Mouse (Mus musculus): ENCODE results near the gene Tcte2. TPM values are rescaled to one million over a fixed set of nuclear protein-coding genes. Genes with fewer than 3 reads are reported as not detected.

The Tcte2 gene
- polyA plus RNA-seq, 1 experiment = 0.97 TPM

DNA sequence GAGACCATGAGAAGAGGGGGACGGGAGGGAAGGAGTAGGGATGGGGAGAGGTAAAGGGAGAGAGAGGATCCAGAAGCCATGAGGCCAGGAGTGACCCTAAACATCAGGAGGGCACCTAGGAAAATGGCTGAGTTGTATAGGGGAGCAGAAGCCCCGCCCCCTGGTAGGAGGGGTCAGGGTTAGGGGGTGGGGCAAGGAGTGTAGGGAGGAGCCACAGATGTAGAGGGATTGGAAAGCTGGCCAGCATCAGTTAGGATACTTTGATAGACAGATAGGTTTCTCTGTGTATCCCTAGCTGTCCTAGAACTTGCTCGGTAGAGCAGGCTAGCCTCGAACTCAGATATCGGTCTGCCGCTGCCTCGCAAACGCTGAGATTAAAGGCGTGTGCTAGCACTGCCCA, 13.9 kb downstream of the Tcte2 start:
- H3K27me3 ChIP-seq (ENCODE audit: control insufficient read depth, insufficient read depth, insufficient read length) = no peaks in the 10 kb centered on the region
- H3K4me2 ChIP-seq (ENCODE audit: low read depth) = no peak overlapping the region
- H3K4me3 ChIP-seq = no peak overlapping the region
- no peak for TF ChIP-seq SRF (IDR thresholded peaks at IDR 0.05; ENCODE audit: control insufficient read depth, insufficient read length, low read depth)
- TF ChIP-seq TCF12 (IDR thresholded peaks at IDR 0.05; ENCODE audit: insufficient read depth, poor library complexity, severe bottlenecking) = no peak
- no peak for TF ChIP-seq MAX (IDR thresholded peaks at IDR 0.05; ENCODE audit: low read depth)
- no peak for TF ChIP-seq E2F4 (IDR thresholded peaks at IDR 0.05; ENCODE audit: insufficient read depth)
- no peak for TF ChIP-seq POLR2A (IDR thresholded peaks at IDR 0.05; ENCODE audit: insufficient read length, low read depth)
- TF ChIP-seq MYOD1 (IDR thresholded peaks at IDR 0.05; ENCODE audit: control insufficient read depth in 1 of 3, insufficient read length in 2 of 3, low read depth in 2 of 3) = no peak
- TF ChIP-seq REST (IDR thresholded peaks at IDR 0.05; ENCODE audit: insufficient read depth, insufficient read length) = no peak
- TF ChIP-seq POLR2AphosphoS2 (IDR thresholded peaks at IDR 0.05; ENCODE audit: insufficient read length, low read depth) = no peak
- TF ChIP-seq CEBPB (IDR thresholded peaks at IDR 0.05; ENCODE audit: insufficient read depth, poor library complexity, severe bottlenecking) = no peak
- no peak for TF ChIP-seq TCF3 (IDR thresholded peaks at IDR 0.05; ENCODE audit: insufficient read length, low read depth)
- no peak for TF ChIP-seq USF1 (IDR thresholded peaks at IDR 0.05; ENCODE audit: low read depth)
- TF ChIP-seq MYOG (IDR thresholded peaks at IDR 0.05; ENCODE audit: control insufficient read depth in 1 of 3, insufficient read depth in 1 of 3, insufficient read length in 2 of 3, low read depth in 2 of 3) = no peak
- H3K79me2 ChIP-seq (ENCODE audit: control insufficient read depth, insufficient read depth) = no peaks in the 10 kb centered on the region
- H3ac ChIP-seq (ENCODE audit: control insufficient read depth, insufficient read length) = no peak overlapping the region
- H3K36me3 ChIP-seq (ENCODE audit: control insufficient read depth, insufficient read depth) = no peaks in the 10 kb centered on the region

DNA sequence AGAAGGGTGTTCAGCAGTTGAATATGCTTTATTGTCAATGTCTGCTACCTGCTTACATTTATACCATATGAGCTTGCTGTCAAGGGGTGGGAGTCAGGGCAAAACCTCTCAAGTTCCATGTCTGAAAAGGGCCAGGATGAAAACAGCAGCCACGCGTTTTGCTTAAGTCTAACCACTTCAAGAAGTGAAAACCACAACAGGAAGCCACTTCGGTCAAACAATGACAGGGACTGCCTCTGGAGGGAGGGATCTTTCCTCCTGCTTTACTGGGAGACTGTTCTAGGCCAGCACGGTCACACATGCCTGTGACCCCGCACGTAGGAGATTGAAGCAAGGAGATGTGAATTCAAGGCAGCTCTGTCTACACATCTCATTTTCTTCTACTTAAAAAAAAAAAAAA, 15.3 kb downstream of the Tcte2 start:
- Histone ChIP-seq H3ac (ENCODE audit: control insufficient read depth, insufficient read length) (no peak overlapping the region), H3K79me2 (ENCODE audit: control insufficient read depth, insufficient read depth) (no peaks in the 10 kb centered on the region), H3K27me3 (ENCODE audit: control insufficient read depth, insufficient read depth, insufficient read length) (no peaks in the 10 kb centered on the region), H3K4me3 (no peak overlapping the region), H3K36me3 (ENCODE audit: control insufficient read depth, insufficient read depth) (no peaks in the 10 kb centered on the region), H3K4me2 (ENCODE audit: low read depth) (no peak overlapping the region)
- TF ChIP-seq MAX (IDR thresholded peaks at IDR 0.05; ENCODE audit: low read depth) (no peak), POLR2AphosphoS2 (IDR thresholded peaks at IDR 0.05; ENCODE audit: insufficient read length, low read depth) (no peak), USF1 (IDR thresholded peaks at IDR 0.05; ENCODE audit: low read depth) (no peak), MYOG (IDR thresholded peaks at IDR 0.05; ENCODE audit: control insufficient read depth in 1 of 3, insufficient read depth in 1 of 3, insufficient read length in 2 of 3, low read depth in 2 of 3) (no peak), E2F4 (IDR thresholded peaks at IDR 0.05; ENCODE audit: insufficient read depth) (no peak), TCF3 (IDR thresholded peaks at IDR 0.05; ENCODE audit: insufficient read length, low read depth) (no peak), MYOD1 (IDR thresholded peaks at IDR 0.05; ENCODE audit: control insufficient read depth in 1 of 3, insufficient read length in 2 of 3, low read depth in 2 of 3) (no peak), CEBPB (IDR thresholded peaks at IDR 0.05; ENCODE audit: insufficient read depth, poor library complexity, severe bottlenecking) (no peak), TCF12 (IDR thresholded peaks at IDR 0.05; ENCODE audit: insufficient read depth, poor library complexity, severe bottlenecking) (no peak), REST (IDR thresholded peaks at IDR 0.05; ENCODE audit: insufficient read depth, insufficient read length) (no peak), SRF (IDR thresholded peaks at IDR 0.05; ENCODE audit: control insufficient read depth, insufficient read length, low read depth) (no peak), POLR2A (IDR thresholded peaks at IDR 0.05; ENCODE audit: insufficient read length, low read depth) (no peak)

DNA sequence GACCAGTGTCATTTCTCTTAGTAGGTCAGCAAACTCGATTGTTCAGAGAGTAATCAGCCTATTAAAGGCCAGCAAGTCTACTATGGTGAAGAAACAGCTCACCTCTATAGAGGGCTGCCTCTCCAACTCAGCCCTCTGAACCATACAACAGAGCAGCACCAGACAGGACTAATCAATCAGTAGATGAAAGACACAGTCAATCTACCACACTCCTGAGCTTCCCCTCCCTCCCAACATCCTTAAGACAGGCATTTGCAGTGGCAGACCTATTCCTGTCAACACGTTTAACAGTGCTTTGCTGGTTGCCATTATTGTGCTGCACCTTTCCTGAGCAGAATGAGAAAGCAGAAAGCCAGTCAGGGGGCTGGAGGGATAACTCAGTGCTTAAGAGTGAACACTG, 16.3 kb downstream of the Tcte2 start:
- Histone ChIP-seq H3K36me3 (ENCODE audit: control insufficient read depth, insufficient read depth) (no peaks in the 10 kb centered on the region), H3K4me3 (no peak overlapping the region), H3K4me2 (ENCODE audit: low read depth) (no peak overlapping the region), H3K79me2 (ENCODE audit: control insufficient read depth, insufficient read depth) (no peaks in the 10 kb centered on the region), H3K27me3 (ENCODE audit: control insufficient read depth, insufficient read depth, insufficient read length) (no peaks in the 10 kb centered on the region), H3ac (ENCODE audit: control insufficient read depth, insufficient read length) (no peak overlapping the region)
- TF ChIP-seq SRF (IDR thresholded peaks at IDR 0.05; ENCODE audit: control insufficient read depth, insufficient read length, low read depth) = no peak
- no peak for TF ChIP-seq MAX (IDR thresholded peaks at IDR 0.05; ENCODE audit: low read depth)
- TF ChIP-seq MYOD1 (IDR thresholded peaks at IDR 0.05; ENCODE audit: control insufficient read depth in 1 of 3, insufficient read length in 2 of 3, low read depth in 2 of 3) = no peak
- TF ChIP-seq MYOG (IDR thresholded peaks at IDR 0.05; ENCODE audit: control insufficient read depth in 1 of 3, insufficient read depth in 1 of 3, insufficient read length in 2 of 3, low read depth in 2 of 3) = no peak
- TF ChIP-seq E2F4 (IDR thresholded peaks at IDR 0.05; ENCODE audit: insufficient read depth) = no peak
- TF ChIP-seq POLR2AphosphoS2 (IDR thresholded peaks at IDR 0.05; ENCODE audit: insufficient read length, low read depth) = no peak
- TF ChIP-seq USF1 (IDR thresholded peaks at IDR 0.05; ENCODE audit: low read depth) = no peak
- no peak for TF ChIP-seq REST (IDR thresholded peaks at IDR 0.05; ENCODE audit: insufficient read depth, insufficient read length)
- TF ChIP-seq POLR2A (IDR thresholded peaks at IDR 0.05; ENCODE audit: insufficient read length, low read depth) = no peak
- no peak for TF ChIP-seq CEBPB (IDR thresholded peaks at IDR 0.05; ENCODE audit: insufficient read depth, poor library complexity, severe bottlenecking)
- no peak for TF ChIP-seq TCF12 (IDR thresholded peaks at IDR 0.05; ENCODE audit: insufficient read depth, poor library complexity, severe bottlenecking)
- TF ChIP-seq TCF3 (IDR thresholded peaks at IDR 0.05; ENCODE audit: insufficient read length, low read depth) = no peak

DNA sequence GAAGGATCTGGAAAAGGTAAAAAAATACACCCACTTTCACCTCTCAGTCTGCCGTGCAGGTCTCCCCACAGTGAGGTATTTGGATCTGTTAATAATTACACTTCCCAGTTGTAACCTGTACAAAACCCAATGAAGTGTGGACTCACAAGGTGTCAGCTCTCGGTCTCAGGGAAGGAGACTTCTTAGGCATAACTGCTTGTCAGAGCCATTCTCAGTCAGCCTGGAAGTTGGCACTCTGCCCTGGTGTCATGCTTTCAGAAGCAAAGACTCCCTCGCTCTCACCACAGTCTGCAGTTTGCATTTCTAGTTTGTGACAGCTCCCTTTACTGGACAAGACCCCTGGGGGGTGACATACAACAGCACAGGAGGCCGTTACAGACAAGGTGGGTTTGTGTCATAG, 16.8 kb downstream of the Tcte2 start:
- TF ChIP-seq POLR2A (IDR thresholded peaks at IDR 0.05; ENCODE audit: insufficient read length, low read depth) = no peak

DNA sequence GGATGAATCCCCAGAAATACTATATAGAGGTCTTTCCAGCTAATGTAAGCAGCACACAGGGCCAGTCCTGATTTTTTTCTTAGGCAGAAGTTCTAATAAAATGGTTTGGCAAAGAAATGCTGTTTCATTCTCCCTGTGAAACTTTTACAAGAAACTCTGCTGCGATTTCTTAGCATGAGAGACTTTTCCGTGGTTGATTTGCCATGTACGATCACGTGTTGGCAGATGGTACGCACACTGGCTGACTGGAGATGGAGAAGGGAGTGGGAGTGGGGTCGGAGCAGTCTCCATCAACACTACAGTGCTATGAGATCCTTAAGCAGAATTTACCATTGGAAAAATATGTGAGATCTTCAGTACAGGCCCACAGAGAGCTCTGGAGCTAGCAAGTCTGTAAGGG, 17.4 kb downstream of the Tcte2 start:
- TF ChIP-seq POLR2A (IDR thresholded peaks at IDR 0.05; ENCODE audit: insufficient read length, low read depth) (no peak), USF1 (IDR thresholded peaks at IDR 0.05; ENCODE audit: low read depth) (no peak), TCF3 (IDR thresholded peaks at IDR 0.05; ENCODE audit: insufficient read length, low read depth) (no peak), TCF12 (IDR thresholded peaks at IDR 0.05; ENCODE audit: insufficient read depth, poor library complexity, severe bottlenecking) (no peak), E2F4 (IDR thresholded peaks at IDR 0.05; ENCODE audit: insufficient read depth) (no peak), POLR2AphosphoS2 (IDR thresholded peaks at IDR 0.05; ENCODE audit: insufficient read length, low read depth) (no peak)
- H3ac ChIP-seq (ENCODE audit: control insufficient read depth, insufficient read length) = no peak overlapping the region
- H3K4me2 ChIP-seq (ENCODE audit: low read depth) = no peak overlapping the region
- no peaks in the 10 kb centered on the region for H3K27me3 ChIP-seq (ENCODE audit: control insufficient read depth, insufficient read depth, insufficient read length)
- no peak overlapping the region for H3K4me3 ChIP-seq
- H3K79me2 ChIP-seq (ENCODE audit: control insufficient read depth, insufficient read depth) = no peaks in the 10 kb centered on the region
- no peaks in the 10 kb centered on the region for H3K36me3 ChIP-seq (ENCODE audit: control insufficient read depth, insufficient read depth)

More for the DNA sequence above, 16.8 kb downstream of the Tcte2 start:
- no peak overlapping the region for H3ac ChIP-seq (ENCODE audit: control insufficient read depth, insufficient read length)
- no peaks in the 10 kb centered on the region for H3K36me3 ChIP-seq (ENCODE audit: control insufficient read depth, insufficient read depth)
- no peaks in the 10 kb centered on the region for H3K79me2 ChIP-seq (ENCODE audit: control insufficient read depth, insufficient read depth)
- H3K4me2 ChIP-seq (ENCODE audit: low read depth) = no peak overlapping the region
- no peak overlapping the region for H3K4me3 ChIP-seq
- H3K27me3 ChIP-seq (ENCODE audit: control insufficient read depth, insufficient read depth, insufficient read length) = no peaks in the 10 kb centered on the region
